8 mouse cellular contexts compared by ENCODE assay signal in the genomic region with DNA sequence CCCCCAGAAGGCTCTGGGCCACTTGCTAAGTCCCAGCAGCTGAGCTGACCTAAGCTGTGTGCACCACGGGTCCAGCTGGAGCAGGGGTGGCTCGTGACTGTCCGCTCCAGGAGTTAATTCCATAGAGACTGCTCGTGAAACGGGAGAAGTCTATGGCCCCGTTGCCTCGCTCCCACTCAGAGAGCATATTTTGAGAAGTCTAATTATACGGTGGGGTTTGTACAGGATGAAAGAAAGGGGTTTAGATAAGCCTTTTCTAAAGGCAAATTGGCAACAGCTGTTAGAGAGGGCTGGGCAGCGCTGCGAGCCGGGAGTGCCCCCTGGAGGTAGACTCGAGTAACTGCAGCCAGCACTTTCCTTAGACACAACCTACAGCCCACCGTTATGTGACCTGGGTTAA. TPM values are rescaled to one million over a fixed set of nuclear protein-coding genes. Genes with fewer than 3 reads are reported as not detected.
DNase-seq lines count a peak whose midpoint lies in the region; ATAC-seq and TF ChIP-seq lines count a peak whose summit lies in the region.

No protein-coding gene starts in this region.

- peak overlapping the region; percentile 33 for H3K4me3 ChIP-seq in embryonic facial prominence, embryonic 12.5 days
- peak overlapping the region; percentile 37 for H3K4me3 ChIP-seq in limb, embryonic 14.5 days (replicated peaks; ENCODE audit: low read length)
- peak overlapping the region; percentile 45 for H3K4me3 ChIP-seq in midbrain, embryonic 15.5 days

- 0 out of 2 replicates have a peak, but pooled peaks have one; percentile 17 for TF ChIP-seq POLR2A in limb, embryonic 14.5 days (IDR thresholded peaks at IDR 0.05; ENCODE audit: borderline replicate concordance, extremely low read depth, insufficient read depth, insufficient read length)

- H3K36me3 ChIP-seq in embryonic facial prominence, embryonic 12.5 days: no peaks in the 10 kb centered on the region
- H3K36me3 ChIP-seq in limb, embryonic 14.5 days (ENCODE audit: control insufficient read depth, insufficient read depth, low read length): no peaks in the 10 kb centered on the region
- no peaks in the 10 kb centered on the region for H3K36me3 ChIP-seq in midbrain, embryonic 15.5 days (replicated peaks)

- peak overlapping the region; percentile 37; the same call in 1 of the 2 replicates for H3K9ac ChIP-seq in embryonic facial prominence, embryonic 12.5 days
- peak overlapping the region; percentile 48 for H3K9ac ChIP-seq in limb, embryonic 14.5 days (ENCODE audit: low read depth, low read length, severe bottlenecking)
- peak overlapping the region; percentile 54 for H3K9ac ChIP-seq in midbrain, embryonic 15.5 days

- WGBS in embryonic facial prominence, embryonic 12.5 days: under 1% methylated on average over 13 of the region's 13 CpGs
- under 1% methylated on average over 13 of the region's 13 CpGs for WGBS in limb, embryonic 14.5 days
- WGBS in midbrain, embryonic 15.5 days: under 1% methylated on average over 13 of the region's 13 CpGs

- no peaks in the 10 kb centered on the region for H3K27me3 ChIP-seq in embryonic facial prominence, embryonic 12.5 days
- no peaks in the 10 kb centered on the region for H3K27me3 ChIP-seq in limb, embryonic 14.5 days (ENCODE audit: control insufficient read depth, insufficient read depth, low read length)
- H3K27me3 ChIP-seq in midbrain, embryonic 15.5 days (replicated peaks): no peaks in the 10 kb centered on the region

- peak; percentile 43 to 55 for DNase-seq in urinary bladder, adult 18-20 months (ENCODE audit: low spot score in 2 of 2)
- no peak for DNase-seq in urinary bladder, postnatal 10 days (ENCODE audit: low spot score)
- peak; percentile 73 to 90 for DNase-seq in heart, adult 18-20 months
- peak; percentile 59 for DNase-seq in kidney, adult 11 months
- peak; percentile 88 for DNase-seq in limb, embryonic 14.5 days (ENCODE audit: low spot score)
- DNase-seq in spleen, postnatal 10 days (ENCODE audit: low spot score in 2 of 2): peak; percentile 78 to 85

- peak; percentile 55; the same call in 1 of the 2 replicates for ATAC-seq in embryonic facial prominence, embryonic 12.5 days (ENCODE audit: insufficient number of reproducible peaks, insufficient read depth, low FRiP score, low TSS enrichment)
- ATAC-seq in limb, embryonic 14.5 days (ENCODE audit: low FRiP score, low read depth): peak; percentile 39
- peak; percentile 16 for ATAC-seq in midbrain, embryonic 15.5 days (replicated peaks)

- peak overlapping the region; percentile 72; the same call in 1 of the 2 replicates for H3K27ac ChIP-seq in embryonic facial prominence, embryonic 12.5 days
- H3K27ac ChIP-seq in limb, embryonic 14.5 days (replicated peaks; ENCODE audit: low read depth, low read length): no peak overlapping the region
- H3K27ac ChIP-seq in midbrain, embryonic 15.5 days: peak overlapping the region; percentile 78

- no peaks in the 10 kb centered on the region for H3K9me3 ChIP-seq in embryonic facial prominence, embryonic 12.5 days
- H3K9me3 ChIP-seq in limb, embryonic 14.5 days (ENCODE audit: control insufficient read depth, low read length): no peaks in the 10 kb centered on the region
- no peaks in the 10 kb centered on the region for H3K9me3 ChIP-seq in midbrain, embryonic 15.5 days

- H3K4me1 ChIP-seq in embryonic facial prominence, embryonic 12.5 days: peaks cover 18% of the 10 kb centered on the region
- peaks cover 12% of the 10 kb centered on the region for H3K4me1 ChIP-seq in limb, embryonic 14.5 days (ENCODE audit: control insufficient read depth, insufficient read depth, low read length)
- peaks cover 27% of the 10 kb centered on the region for H3K4me1 ChIP-seq in midbrain, embryonic 15.5 days

- H3K4me2 ChIP-seq in embryonic facial prominence, embryonic 12.5 days (replicated peaks): peak overlapping the region; percentile 64
- H3K4me2 ChIP-seq in limb, embryonic 14.5 days (replicated peaks; ENCODE audit: low read depth, low read length, severe bottlenecking): peak overlapping the region; percentile 65
- H3K4me2 ChIP-seq in midbrain, embryonic 15.5 days: peak overlapping the region; percentile 85

RNA-seq across cellular contexts. Expression of a gene that starts 3.3 kb away (rescaled TPM):
- 388 and 392 TPM in 2 replicates for polyA plus RNA-seq in embryonic facial prominence, embryonic 12.5 days (2016; fragmentation: Nextera tagmentation; extraction: Ambion mirVana)
- 1,000 to 10,000 TPM; 1,306 to 1,387 TPM for total RNA-seq in heart, adult 18-20 months (2021)
- 156 and 175 TPM in 2 replicates for polyA plus RNA-seq in limb, embryonic 14.5 days (2012; rRNA removed)
- polyA plus RNA-seq in limb, embryonic 14.5 days (2014; fragmentation: Nextera tagmentation; extraction: Ambion mirVana): 380 and 381 TPM in 2 replicates
- polyA plus RNA-seq in midbrain, embryonic 15.5 days (2015; fragmentation: Nextera tagmentation; extraction: Ambion mirVana): 442 and 447 TPM in 2 replicates

RNA-seq across cellular contexts. Expression of a gene that starts 28.9 kb away (rescaled TPM):
- polyA plus RNA-seq in embryonic facial prominence, embryonic 12.5 days (2016; fragmentation: Nextera tagmentation; extraction: Ambion mirVana): 56.1 and 63.3 TPM in 2 replicates
- total RNA-seq in heart, adult 18-20 months (2021): 10 to 100 TPM; 14.3 to 17.3 TPM
- polyA plus RNA-seq in limb, embryonic 14.5 days (2012; rRNA removed): 74.6 and 112 TPM in 2 replicates
- 43.7 and 45.0 TPM in 2 replicates for polyA plus RNA-seq in limb, embryonic 14.5 days (2014; fragmentation: Nextera tagmentation; extraction: Ambion mirVana)
- 189 and 193 TPM in 2 replicates for polyA plus RNA-seq in midbrain, embryonic 15.5 days (2015; fragmentation: Nextera tagmentation; extraction: Ambion mirVana)

RNA-seq across cellular contexts. Expression of a gene that starts 51.6 kb away (rescaled TPM):
- polyA plus RNA-seq in embryonic facial prominence, embryonic 12.5 days (2016; fragmentation: Nextera tagmentation; extraction: Ambion mirVana): 3.0 and 3.6 TPM in 2 replicates
- total RNA-seq in heart, adult 18-20 months (2021): 1 to 10 TPM in 1 of 2 experiments, under 1 TPM in 1; 0.97 to 1.4 TPM
- 1.3 and 1.9 TPM in 2 replicates for polyA plus RNA-seq in limb, embryonic 14.5 days (2012; rRNA removed)
- polyA plus RNA-seq in limb, embryonic 14.5 days (2014; fragmentation: Nextera tagmentation; extraction: Ambion mirVana): 1.3 and 1.9 TPM in 2 replicates
- 1.2 and 1.4 TPM in 2 replicates for polyA plus RNA-seq in midbrain, embryonic 15.5 days (2015; fragmentation: Nextera tagmentation; extraction: Ambion mirVana)

RNA-seq across cellular contexts. Expression of a gene that starts 52.5 kb away (rescaled TPM):
- 646 and 656 TPM in 2 replicates for polyA plus RNA-seq in embryonic facial prominence, embryonic 12.5 days (2016; fragmentation: Nextera tagmentation; extraction: Ambion mirVana)
- 1 to 10 TPM; 1.6 to 2.5 TPM for total RNA-seq in heart, adult 18-20 months (2021)
- polyA plus RNA-seq in limb, embryonic 14.5 days (2012; rRNA removed): 708 and 919 TPM in 2 replicates
- polyA plus RNA-seq in limb, embryonic 14.5 days (2014; fragmentation: Nextera tagmentation; extraction: Ambion mirVana): 1,017 and 1,089 TPM in 2 replicates
- 153 and 181 TPM in 2 replicates for polyA plus RNA-seq in midbrain, embryonic 15.5 days (2015; fragmentation: Nextera tagmentation; extraction: Ambion mirVana)
